Mouse (Mus musculus) midbrain, embryonic 16.5 days (tissue): Measurements from ENCODE around the gene Gm49403. TPM values are rescaled to one million over a fixed set of nuclear protein-coding genes. Genes with fewer than 3 reads are reported as not detected.
A peak's percentile ranks its signal among the peaks of the same experiment; 100 is the strongest.
"Not testable (repeated sequence)": the region's sequence is repeated elsewhere in the genome, so short reads cannot be mapped to it uniquely, and the experiment has no call there.

Experiments used
- ATAC-seq: fragments of 200-750 bp; cut with Nextera tagmentation; 2 replicates; pipeline ENCODE4 v1.8.0; 2017; ENCODE audit warnings: moderate TSS enrichment
- H3K27ac ChIP-seq: fragments of 300-500 bp; sonication (generic); 2 replicates; pipeline ENCODE4 v1.5.1; 2014; ENCODE audit warnings: mild to moderate bottlenecking, low read length, mixed read lengths
- H3K27me3 ChIP-seq: fragments of 300-500 bp; sonication (generic); 2 replicates; pipeline ENCODE4 v1.6.1; 2014; ENCODE audit warnings: low read depth, low read length, mixed read lengths; ENCODE audit not compliant: control insufficient read depth, insufficient read depth
- H3K36me3 ChIP-seq: fragments of 300-500 bp; sonication (generic); 2 replicates; pipeline ENCODE4 v1.6.1; 2014; ENCODE audit warnings: mild to moderate bottlenecking, low read length, moderate library complexity, mixed read lengths; ENCODE audit not compliant: control insufficient read depth, insufficient read depth
- H3K4me1 ChIP-seq: fragments of 300-500 bp; sonication (generic); 2 replicates; pipeline ENCODE4 v1.6.1; 2014; ENCODE audit warnings: mild to moderate bottlenecking, low read length, mixed read lengths; ENCODE audit not compliant: control insufficient read depth, insufficient read depth
- H3K4me2 ChIP-seq: fragments of 300-500 bp; sonication (generic); 2 replicates; pipeline ENCODE4 v1.6.1; 2014; ENCODE audit warnings: mild to moderate bottlenecking, low read length, mixed read lengths
- H3K4me3 ChIP-seq: fragments of 300-500 bp; sonication (generic); 2 replicates; pipeline ENCODE4 v1.5.1; 2014; ENCODE audit warnings: low read depth, mild to moderate bottlenecking, low read length, moderate library complexity, mixed read lengths
- H3K9ac ChIP-seq: fragments of 300-500 bp; sonication (generic); 2 replicates; pipeline ENCODE4 v1.6.1; 2014; ENCODE audit warnings: low read depth, low read length, mixed read lengths
- H3K9me3 ChIP-seq: fragments of 300-500 bp; sonication (generic); replicated peaks from 2 replicates; pipeline ENCODE4 v1.6.1; 2014; ENCODE audit warnings: mild to moderate bottlenecking, low read length, mixed read lengths; ENCODE audit not compliant: control insufficient read depth, poor library complexity, severe bottlenecking
- WGBS: fragments of 180-500 bp; shearing (Covaris S2); extraction: QIAGEN DNeasy Blood & Tissue Kit; methylation state at CpG from one replicate; pipeline ENCODE4 v1.1.7; 2014; 5-methylcytosine and 5-hydroxymethylcytosine counted together
- polyA plus RNA-seq: library from polyadenylated mRNA; unstranded; fragments of >200 nt; fragmentation: Nextera tagmentation; extraction: Ambion mirVana; gene quantifications from 2 replicates; pipeline ENCODE4 v1.2.1, GENCODE M21; 2015

Gm49403 gene
- polyA plus RNA-seq, 1 experiment from 2014 or later: not detected

GRCm38 (mm10) chr19:8887585-8888463 is 4.1 kb downstream of the Gm49403 start:
- H3K27ac ChIP-seq: peak overlapping the region; percentile 88; the same call in 1 of the 2 replicates
- no peaks in the 10 kb centered on the region for H3K27me3 ChIP-seq
- no peak for ATAC-seq
- H3K4me1 ChIP-seq: peaks cover 19% of the 10 kb centered on the region
- H3K4me2 ChIP-seq: peak overlapping the region; percentile 90
- peak overlapping the region; percentile 71 for H3K4me3 ChIP-seq
- H3K9ac ChIP-seq: peak overlapping the region; percentile 70
- 16% methylated on average over 19 of the region's 19 CpGs for WGBS
- H3K36me3 ChIP-seq: no peaks in the 10 kb centered on the region
- H3K9me3 ChIP-seq: no peaks in the 10 kb centered on the region

GRCm38 (mm10) chr19:8888511-8889385 is 5.0 kb downstream of the Gm49403 start, which contains the start of the genes 1810009A15Rik and Gm49416:
TSS of gene 1810009A15Rik (plus strand) at chr19:8888853.
TSS of gene Gm49416 (plus strand) at chr19:8888926.
- WGBS: under 1% methylated on average over 58 of the region's 58 CpGs
- no peaks in the 10 kb centered on the region for H3K9me3 ChIP-seq
- no peaks in the 10 kb centered on the region for H3K27me3 ChIP-seq

GRCm38 (mm10) chr19:8892829-8893766 is 9.4 kb downstream of the Gm49403 start, which contains the start of gene Ints5:
TSS of gene Ints5 (plus strand) at chr19:8893005.
- peak; percentile 49 for ATAC-seq
- no peaks in the 10 kb centered on the region for H3K27me3 ChIP-seq
- WGBS: 3% methylated on average over 53 of the region's 54 CpGs

More at GRCm38 (mm10) chr19:8888511-8889385, 5.0 kb downstream of the Gm49403 start, which contains the start of the genes 1810009A15Rik and Gm49416:
- H3K9ac ChIP-seq: peak within 1 kb of the TSS; percentile 70
- no peaks in the 10 kb centered on the region for H3K36me3 ChIP-seq
- peak; percentile 95 for ATAC-seq
- H3K4me2 ChIP-seq: peak within 1 kb of the TSS; percentile 90
- peak within 1 kb of the TSS; percentile 71 for H3K4me3 ChIP-seq
- peak within 1 kb of the TSS; percentile 88 for H3K27ac ChIP-seq
- H3K4me1 ChIP-seq: peaks cover 24% of the 10 kb centered on the region

GRCm38 (mm10) chr19:8895397-8895960 is 11.7 kb downstream of the Gm49403 start:
- no peaks in the 10 kb centered on the region for H3K27me3 ChIP-seq
- ATAC-seq: no peak
- peaks cover 6% of the 10 kb centered on the region; the same call in 1 of the 2 replicates for H3K36me3 ChIP-seq
- no peak overlapping the region for H3K4me2 ChIP-seq
- no peaks in the 10 kb centered on the region for H3K9me3 ChIP-seq
- WGBS: 91% methylated on average over 9 of the region's 9 CpGs
- no peak overlapping the region for H3K27ac ChIP-seq
- H3K4me3 ChIP-seq: no peak overlapping the region
- peaks cover 27% of the 10 kb centered on the region for H3K4me1 ChIP-seq
- no peak overlapping the region for H3K9ac ChIP-seq

More at GRCm38 (mm10) chr19:8892829-8893766, 9.4 kb downstream of the Gm49403 start, which contains the start of gene Ints5:
- Histone ChIP-seq H3K27ac (peak within 1 kb of the TSS; percentile 89), H3K4me3 (peak within 1 kb of the TSS; percentile 88), H3K9ac (peak within 1 kb of the TSS; percentile 95), H3K9me3 (no peaks in the 10 kb centered on the region), H3K4me2 (peak within 1 kb of the TSS; percentile 90), H3K4me1 (peaks cover 26% of the 10 kb centered on the region), H3K36me3 (peaks cover 6% of the 10 kb centered on the region; the same call in 1 of the 2 replicates)

GRCm38 (mm10) chr19:8896231-8896630 is 12.5 kb downstream of the Gm49403 start:
- ATAC-seq, H3K9me3 ChIP-seq, H3K9ac ChIP-seq, H3K27me3 ChIP-seq, H3K4me2 ChIP-seq, H3K4me3 ChIP-seq, H3K27ac ChIP-seq, H3K36me3 ChIP-seq: not testable (repeated sequence)
- WGBS: 83% methylated on average over 5 of the region's 5 CpGs
- peaks cover 27% of the 10 kb centered on the region for H3K4me1 ChIP-seq

- WGBS: 21% methylated on average over 21 of the region's 21 CpGs
- H3K27me3 ChIP-seq: not testable (repeated sequence)
- ATAC-seq: peak; percentile 60
Measured at GRCm38 (mm10) chr19:8897211-8897864, 13.6 kb downstream of the Gm49403 start.

GRCm38 (mm10) chr19:8897865-8898495 is 14.2 kb downstream of the Gm49403 start, which contains the start of gene Ganab:
TSS of gene Ganab (plus strand) at chr19:8898071.
- peak; percentile 99 for ATAC-seq
- H3K4me2 ChIP-seq: peak within 1 kb of the TSS; percentile 84
- H3K4me1 ChIP-seq: peaks cover 27% of the 10 kb centered on the region
- H3K27me3 ChIP-seq: no peaks in the 10 kb centered on the region
- H3K27ac ChIP-seq: peak within 1 kb of the TSS; percentile 91
- 1% methylated on average over 53 of the region's 53 CpGs for WGBS
- H3K9ac ChIP-seq: peak within 1 kb of the TSS; percentile 88
- no peaks in the 10 kb centered on the region for H3K9me3 ChIP-seq
- peak within 1 kb of the TSS; percentile 71 for H3K4me3 ChIP-seq
- H3K36me3 ChIP-seq: peaks cover 10% of the 10 kb centered on the region

More at GRCm38 (mm10) chr19:8897211-8897864, 13.6 kb downstream of the Gm49403 start:
- peak overlapping the region; percentile 71 for H3K4me3 ChIP-seq
- H3K36me3 ChIP-seq, H3K9me3 ChIP-seq: not testable (repeated sequence)
- H3K4me1 ChIP-seq: peaks cover 27% of the 10 kb centered on the region
- H3K9ac ChIP-seq: peak overlapping the region; percentile 57
- H3K4me2 ChIP-seq: peak overlapping the region; percentile 84
- H3K27ac ChIP-seq: peak overlapping the region; percentile 75
